Mouse (Mus musculus) ES-E14 (cell line): ENCODE results near the gene Caprin1.

Experiments
- CHD2 ChIP-seq: IDR thresholded peaks from 2 replicates; pipeline ENCODE4 v1.6.1; 2014; ENCODE audit warnings: mild to moderate bottlenecking, low read depth, low read length, inconsistent platforms
- HCFC1 ChIP-seq: IDR thresholded peaks from 2 replicates; pipeline ENCODE4 v1.6.1; 2012; ENCODE audit warnings: low read length, inconsistent platforms, borderline replicate concordance; ENCODE audit not compliant: insufficient read depth
- MAFK ChIP-seq: IDR thresholded peaks from 2 replicates; pipeline ENCODE4 v1.6.1; 2014; ENCODE audit warnings: mild to moderate bottlenecking, low read depth, low read length, inconsistent platforms; ENCODE audit not compliant: insufficient read depth

DNA sequence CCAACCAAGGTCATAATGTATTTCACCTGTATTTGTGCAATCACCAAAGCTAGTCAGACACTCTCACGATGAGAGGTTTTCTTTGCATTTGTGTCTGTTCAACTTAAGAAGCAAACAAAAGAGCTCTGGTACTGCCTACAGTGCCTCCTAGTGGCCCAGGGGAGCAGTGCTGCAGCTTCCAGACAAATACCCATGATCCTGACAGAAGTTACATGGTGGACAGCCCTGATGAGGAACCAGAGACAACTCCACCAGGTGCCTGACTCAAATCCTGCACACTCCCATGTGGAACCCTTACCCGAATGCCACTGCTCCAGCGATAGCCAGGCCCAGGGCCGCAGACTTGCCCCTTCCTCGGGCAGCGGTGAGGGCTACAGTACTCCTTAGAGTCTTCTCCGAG lies 53.5 kb downstream of the Caprin1 start:
- TF ChIP-seq HCFC1 (no peak), MAFK (no peak), CHD2 (no peak)
